Mouse (Mus musculus): ENCODE data around the gene Nyx.

Gene Nyx

GRCm38 (mm10) chrX:13494892-13495703 lies 29.2 kb downstream of the Nyx start:
- DNase-seq: no peak

- no peak for DNase-seq
These were observed 34.4 kb downstream of the Nyx start for GRCm38 (mm10) chrX:13500284-13500683.

DNA sequence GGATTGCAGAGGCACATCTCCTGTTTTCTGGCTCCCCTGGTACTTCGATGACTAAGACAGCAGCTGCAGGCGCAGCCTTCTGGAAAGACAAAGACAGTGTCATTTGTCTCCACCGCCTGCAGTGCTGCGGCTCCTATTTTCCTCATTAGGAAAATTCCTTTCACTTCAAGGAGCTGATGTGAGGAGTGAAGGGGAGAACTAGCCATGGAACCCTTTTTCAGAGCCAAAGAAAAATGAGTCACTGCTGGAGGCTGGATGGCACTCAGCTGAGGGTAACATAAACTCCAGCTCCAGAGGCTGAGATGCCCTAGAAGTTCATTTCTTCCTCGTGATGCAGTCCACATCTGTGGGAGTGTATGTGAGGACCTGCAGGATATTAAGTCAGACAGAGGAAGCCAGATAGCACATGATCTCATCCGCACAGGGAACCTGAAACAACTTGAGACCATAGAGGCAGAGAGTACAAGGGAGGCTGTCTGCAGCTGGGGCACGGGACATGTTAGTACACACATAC lies 37.0 kb downstream of the Nyx start:
- DNase-seq: no peak

DNA sequence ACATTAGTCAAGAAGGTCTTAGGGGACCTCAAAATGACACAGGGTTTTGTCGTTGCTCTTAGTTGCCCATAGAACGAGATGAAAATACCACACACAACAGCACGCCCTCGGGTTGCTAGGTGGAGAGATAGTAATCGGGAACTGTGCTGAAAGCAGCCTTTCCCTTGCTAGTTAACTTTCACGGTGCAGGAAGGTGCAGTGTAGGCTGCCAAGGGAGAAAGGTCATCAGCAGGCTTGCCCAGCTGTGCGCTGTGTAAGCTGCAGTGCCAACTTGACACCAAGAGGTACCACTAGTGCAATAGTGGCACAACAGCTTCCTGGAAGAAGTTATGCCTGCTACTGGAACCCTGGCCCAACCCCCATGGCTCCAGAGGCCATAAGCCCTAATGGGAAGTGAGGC lies 38.5 kb downstream of the Nyx start:
- no peak for DNase-seq

DNA sequence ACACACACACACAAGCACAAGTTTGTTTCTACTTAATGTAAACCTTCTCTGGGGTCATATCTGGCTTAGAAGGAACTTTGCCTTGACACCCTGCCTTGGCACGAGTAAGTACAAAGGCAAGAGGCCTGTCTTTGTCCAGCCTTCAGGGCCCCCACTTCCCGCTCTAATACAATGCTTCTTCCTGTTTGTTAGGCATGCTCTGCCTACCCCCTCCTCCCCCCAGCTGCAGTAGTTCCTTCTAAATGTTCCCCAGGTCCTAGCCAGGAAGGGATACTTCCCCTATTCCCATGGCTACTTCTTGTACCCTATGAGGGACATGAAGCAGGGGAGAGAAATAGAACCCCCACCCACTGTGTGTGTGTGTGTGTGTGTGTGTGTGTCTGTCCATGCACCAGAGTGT lies 40.5 kb downstream of the Nyx start:
- DNase-seq: peak; percentile 24

GRCm38 (mm10) chrX:13513127-13513526 lies 47.2 kb downstream of the Nyx start:
- DNase-seq: peak; percentile 13

- DNase-seq: no peak
These were observed 48.0 kb downstream of the Nyx start for GRCm38 (mm10) chrX:13513864-13514263.

GRCm38 (mm10) chrX:13516451-13516850 lies 50.5 kb downstream of the Nyx start:
- no peak for DNase-seq

DNA sequence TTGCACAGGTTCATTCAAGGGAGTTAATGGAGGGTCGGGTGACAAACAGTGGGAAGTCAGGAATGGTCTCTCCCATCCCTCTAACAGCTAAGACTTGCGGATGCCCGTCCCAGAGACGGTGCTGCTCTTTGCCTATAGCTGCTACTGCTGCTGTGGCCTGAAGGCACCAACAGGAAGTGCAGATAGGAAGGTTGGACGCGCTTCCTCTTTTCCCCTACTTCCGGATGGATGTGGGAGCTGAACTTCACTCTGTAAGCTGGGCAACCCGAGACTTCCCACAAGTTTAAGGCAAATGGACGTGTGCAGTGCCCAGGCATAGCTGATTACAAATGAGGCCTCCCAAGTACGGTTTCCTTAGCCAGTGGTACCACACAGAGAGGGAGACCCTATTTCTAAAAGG lies 52.1 kb downstream of the Nyx start:
- DNase-seq: peak; percentile 9

DNA sequence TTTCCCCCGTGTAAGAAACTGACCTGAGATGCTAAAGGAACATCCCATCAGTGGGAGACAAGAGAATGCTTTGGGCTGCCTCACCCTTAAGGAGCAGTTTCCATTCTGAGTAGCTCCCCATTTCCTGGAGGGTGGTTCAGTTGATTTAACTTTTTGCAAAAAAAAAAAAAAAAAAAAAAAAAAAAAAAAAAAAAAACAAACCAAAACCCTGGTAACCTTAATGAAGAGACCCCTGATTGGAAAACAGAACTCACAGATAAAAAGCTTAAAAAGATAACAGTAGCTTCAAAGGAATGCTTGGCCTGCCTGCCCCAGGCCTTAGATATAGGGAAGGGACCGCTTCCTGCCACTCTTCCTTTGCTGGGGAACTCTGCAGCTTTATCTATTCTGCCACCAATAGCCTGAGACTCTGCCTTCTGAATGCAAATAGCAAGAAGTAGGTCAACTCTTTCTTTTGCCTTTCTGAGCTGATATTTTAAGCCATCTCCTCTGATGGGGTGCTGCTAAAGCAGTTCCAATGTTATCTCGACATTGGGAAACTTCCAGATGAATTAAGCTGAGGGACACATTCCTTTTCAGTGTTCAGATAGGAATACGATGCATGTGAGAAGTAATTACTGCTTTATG lies 53.0 kb downstream of the Nyx start:
- no peak for DNase-seq

GRCm38 (mm10) chrX:13519408-13519783 lies 53.5 kb downstream of the Nyx start:
- DNase-seq: no peak

DNA sequence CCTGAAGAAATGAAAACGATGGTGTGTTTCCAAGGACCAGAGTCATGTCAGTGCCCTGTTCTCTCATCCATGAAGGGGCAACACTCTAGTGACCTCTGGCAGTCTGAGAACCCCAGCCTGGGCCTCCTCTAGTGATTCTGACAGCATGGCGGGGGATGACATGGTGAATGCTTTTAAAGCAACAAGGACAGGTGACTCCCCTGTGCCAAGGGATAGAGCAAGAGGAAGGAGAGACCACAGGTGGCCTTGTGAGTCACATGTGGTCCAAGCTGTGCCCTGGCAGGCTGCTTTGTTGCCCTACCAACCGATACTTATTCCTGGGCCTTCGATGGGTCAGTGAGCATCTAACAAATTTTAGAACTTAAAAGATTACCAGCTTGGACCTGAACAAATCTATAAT lies 54.7 kb downstream of the Nyx start:
- DNase-seq: no peak

- DNase-seq: no peak
These were observed 55.4 kb downstream of the Nyx start for GRCm38 (mm10) chrX:13521288-13521687.

Data from kidney, postnatal 10 days (tissue).